Mouse (Mus musculus) liver, embryonic 14.5 days (tissue): ENCODE results near the gene Gm29609. TPM values are rescaled to one million over a fixed set of nuclear protein-coding genes. Genes with fewer than 3 reads are reported as not detected.

Experiments
- ATAC-seq: fragments of 200-750 bp; cut with Nextera tagmentation; 2 replicates; pipeline ENCODE4 v1.8.0; 2017; ENCODE audit warnings: moderate number of reproducible peaks, mild to moderate bottlenecking, moderate library complexity; ENCODE audit not compliant: insufficient read depth
- DNase-seq, 3 experiments: peaks; one replicate each; pipeline ENCODE4 v3.0.0-alpha.2; 2012 to 2013; ENCODE audit warnings: low read depth in 3 of 3, low spot score in 3 of 3
- H3K27ac ChIP-seq: fragments of 300-500 bp; sonication (generic); 2 replicates; pipeline ENCODE4 v1.5.1; 2014; ENCODE audit warnings: moderate library complexity, mild to moderate bottlenecking, control low read depth, inconsistent platforms
- H3K27me3 ChIP-seq: fragments of 300-500 bp; sonication (generic); 2 replicates; pipeline ENCODE4 v1.6.1; 2014; ENCODE audit warnings: mild to moderate bottlenecking, low read length, moderate library complexity; ENCODE audit not compliant: control insufficient read depth, insufficient read depth
- H3K36me3 ChIP-seq: fragments of 300-500 bp; sonication (generic); replicated peaks from 2 replicates; pipeline ENCODE4 v1.6.1; 2014; ENCODE audit warnings: low read depth; ENCODE audit not compliant: control insufficient read depth, insufficient read depth
- H3K4me1 ChIP-seq, 2 experiments: fragments of 200-500 bp in 1 of 2; fragments of 300-500 bp in 1 of 2; sonication (generic) in 1 of 2; replicated peaks; 2 replicates each; pipeline ENCODE4 v1.6.1; 2012 to 2014; ENCODE audit warnings: antibody characterized with exemption in 1 of 2, inconsistent platforms in 1 of 2, low read length in 1 of 2; ENCODE audit not compliant: control insufficient read depth in 2 of 2, insufficient read depth in 2 of 2
- H3K4me2 ChIP-seq: fragments of 300-500 bp; sonication (generic); 2 replicates; pipeline ENCODE4 v1.6.1; 2014; ENCODE audit warnings: low read depth, mild to moderate bottlenecking, control low read depth, moderate library complexity
- H3K4me3 ChIP-seq, 2 experiments: fragments of 200-500 bp in 1 of 2; fragments of 300-500 bp in 1 of 2; sonication (generic) in 1 of 2; 2 replicates each; pipeline ENCODE4 v1.5.1; 2012 to 2014; ENCODE audit warnings: low read depth in 2 of 2, low read length in 2 of 2, mild to moderate bottlenecking in 2 of 2, control low read depth in 1 of 2, inconsistent platforms in 1 of 2, moderate library complexity in 1 of 2; ENCODE audit not compliant: insufficient read depth in 1 of 2
- H3K9ac ChIP-seq: fragments of 300-500 bp; sonication (generic); replicated peaks from 2 replicates; pipeline ENCODE4 v1.6.1; 2014; ENCODE audit warnings: mild to moderate bottlenecking, control low read depth, moderate library complexity
- H3K9me3 ChIP-seq: fragments of 300-500 bp; sonication (generic); 2 replicates; pipeline ENCODE4 v1.6.1; 2016; ENCODE audit warnings: low read length, mixed read lengths; ENCODE audit not compliant: control insufficient read depth
- CTCF ChIP-seq: IDR thresholded peaks from 2 replicates; pipeline ENCODE4 v1.5.1; 2016; ENCODE audit warnings: antibody characterized with exemption, low read depth, control low read depth
- EP300 ChIP-seq: IDR thresholded peaks from 2 replicates; pipeline ENCODE4 v1.6.1; 2016; ENCODE audit warnings: antibody characterized with exemption, low read depth
- WGBS: fragments of 180-500 bp; shearing (Covaris S2); extraction: QIAGEN DNeasy Blood & Tissue Kit; methylation state at CpG from one replicate; pipeline ENCODE4 v1.1.7; 2014; ENCODE audit not compliant: insufficient replicate concordance; 5-methylcytosine and 5-hydroxymethylcytosine counted together
- polyA plus RNA-seq, 2 experiments: library from polyadenylated mRNA; depleted of rRNA in 1 of 2; stranded (reverse) in 1 of 2; unstranded in 1 of 2; fragments of >200 nt; fragmentation: Nextera tagmentation in 1 of 2; extraction: Ambion mirVana in 1 of 2; gene quantifications; 2 replicates each; pipeline versions ENCODE4 v1.2.1 to v1.2.3; 2012 to 2014

Gm29609 gene
- polyA plus RNA-seq, 2 experiments, result 0.77 to 0.90 TPM

DNA sequence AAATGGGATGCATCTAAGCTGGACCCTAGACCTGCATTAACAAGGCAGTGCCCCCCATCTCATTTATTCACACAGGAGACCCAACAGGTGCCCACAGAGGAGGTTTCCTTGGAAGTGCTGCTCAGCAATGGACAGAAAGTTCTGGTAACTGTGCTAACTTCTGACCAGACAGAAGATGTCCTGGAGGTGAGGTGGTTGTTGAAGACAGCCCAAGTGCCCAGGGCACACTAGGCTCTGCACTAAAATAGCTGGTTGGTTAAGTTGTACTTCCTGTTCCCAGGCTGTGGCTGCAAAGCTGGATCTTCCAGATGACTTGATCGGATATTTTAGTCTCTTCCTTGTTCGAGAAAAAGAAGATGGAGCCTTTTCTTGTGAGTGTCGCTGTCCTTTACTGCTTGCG, 16.0 kb upstream of the Gm29609 start:
- Histone ChIP-seq H3K27me3 (no peaks in the 10 kb centered on the region), H3K9ac (no peak overlapping the region), H3K4me1 (peaks cover 5 to 11% of the 10 kb centered on the region in 2 experiments), H3K9me3 (no peaks in the 10 kb centered on the region; the same call in 1 of the 2 replicates), H3K36me3 (peaks cover 57% of the 10 kb centered on the region), H3K4me2 (no peak overlapping the region), H3K27ac (no peak overlapping the region), H3K4me3 (no peak overlapping the region)
- ATAC-seq (no peak), DNase-seq (no peak)
- 79% methylated on average over 4 of the region's 4 CpGs for WGBS
- TF ChIP-seq EP300 (no peak), CTCF (no peak)

- Histone ChIP-seq H3K27me3 (no peaks in the 10 kb centered on the region), H3K9me3 (no peaks in the 10 kb centered on the region), H3K36me3 (peaks cover 58% of the 10 kb centered on the region), H3K9ac (peak overlapping the region; percentile 90), H3K4me3 (peak overlapping the region in 1 of 2 experiments; percentile 79; a peak in 2 of 4 replicates), H3K4me2 (peak overlapping the region; percentile 81), H3K4me1 (peaks cover 5 to 11% of the 10 kb centered on the region in 2 experiments), H3K27ac (no peak overlapping the region)
- DNase-seq (no peak), ATAC-seq (no peak)
- TF ChIP-seq EP300, result no peak
- TF ChIP-seq CTCF, result no peak
- 86% methylated on average over 16 of the region's 16 CpGs for whole genome bisulfite sequencing
These were observed 15.1 kb upstream of the Gm29609 start for GRCm38 (mm10) chr5:31194486-31195485.

DNA sequence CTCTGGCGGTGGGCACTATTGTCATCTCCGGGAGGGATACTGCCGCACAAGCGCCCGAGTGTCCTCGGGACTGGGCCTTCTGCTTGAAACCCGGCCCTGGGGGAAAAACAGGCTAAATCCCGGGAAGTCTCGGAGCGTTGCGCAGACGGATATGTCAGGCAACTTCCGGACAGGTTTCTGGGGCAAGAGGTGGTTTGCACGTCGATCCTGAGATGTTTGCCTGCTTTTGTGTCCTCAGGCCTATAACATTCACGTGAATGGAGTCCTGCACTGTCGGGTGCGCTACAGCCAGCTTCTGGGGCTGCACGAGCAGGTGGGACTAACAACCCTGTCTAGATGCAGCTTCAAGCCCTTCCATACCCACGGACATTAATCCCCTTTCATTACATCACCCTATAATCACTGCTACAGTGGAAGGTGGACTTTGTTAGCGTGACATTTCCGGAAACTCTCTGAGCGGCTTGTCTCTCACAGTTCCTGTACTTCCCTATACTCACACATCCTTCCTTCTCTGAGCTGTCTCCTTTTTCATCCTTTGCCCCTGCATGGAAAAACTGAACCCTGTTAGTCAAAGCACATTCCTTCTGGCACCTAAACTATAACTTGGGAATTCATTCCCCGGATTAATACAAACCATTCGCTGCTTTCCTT, 14.0 kb upstream of the Gm29609 start:
- Histone ChIP-seq H3K27me3 (no peaks in the 10 kb centered on the region), H3K4me3 (peak overlapping the region; percentile 79 to 83), H3K27ac (peak overlapping the region; percentile 75), H3K9me3 (no peaks in the 10 kb centered on the region), H3K36me3 (peaks cover 53% of the 10 kb centered on the region), H3K4me1 (peaks cover 5 to 11% of the 10 kb centered on the region in 2 experiments), H3K4me2 (peak overlapping the region; percentile 81), H3K9ac (peak overlapping the region; percentile 90)
- no peak for DNase-seq
- TF ChIP-seq CTCF, result no peak
- no peak for TF ChIP-seq EP300
- ATAC-seq, result peak; percentile 1
- WGBS, result 7% methylated on average over 25 of the region's 25 CpGs

DNA sequence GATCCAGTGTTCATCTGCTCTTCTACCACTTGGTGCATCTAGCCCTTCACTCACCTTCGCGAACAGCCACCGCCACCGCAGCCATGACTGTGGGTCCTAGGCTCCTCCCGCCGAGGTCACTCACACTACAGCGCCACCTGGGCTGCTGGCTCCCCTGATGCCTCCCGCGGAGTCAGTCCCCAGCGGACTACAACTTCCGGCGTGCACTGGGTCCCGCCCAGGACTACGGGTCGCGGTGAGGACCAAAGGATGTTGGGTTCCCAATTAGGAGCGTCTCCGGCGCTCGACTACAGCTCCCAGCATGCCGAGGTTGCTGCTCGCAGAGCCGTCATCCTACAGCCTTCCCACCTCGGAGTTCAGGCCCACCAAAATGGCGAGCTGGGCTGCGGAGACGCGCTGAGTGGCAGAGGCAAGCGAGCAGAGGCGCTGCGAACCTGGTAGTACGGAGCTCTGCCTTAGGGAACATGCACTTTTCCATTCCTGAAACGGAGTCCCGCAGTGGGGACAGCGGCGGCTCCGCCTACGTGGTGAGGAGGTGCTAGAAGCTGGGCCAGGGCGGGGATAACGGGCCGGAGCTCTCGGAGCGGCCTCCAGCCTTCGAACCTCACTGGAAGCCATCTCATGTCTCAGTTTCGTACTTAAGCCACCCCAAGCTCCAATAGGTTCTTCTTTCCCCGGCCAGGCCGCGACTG, 13.4 kb upstream of the Gm29609 start, which contains the start of the genes Snx17 and Eif2b4:
TSS of gene Snx17 (plus strand) at position 289 of the 692 bp plus-strand sequence.
TSS of gene Eif2b4 (minus strand) at position 492 of the 692 bp plus-strand sequence.
- Histone ChIP-seq H3K36me3 (peaks cover 52% of the 10 kb centered on the region), H3K4me3 (peak within 1 kb of the TSS; percentile 79 to 83), H3K4me1 (peaks cover 5 to 11% of the 10 kb centered on the region in 2 experiments), H3K9ac (peak within 1 kb of the TSS; percentile 94), H3K27me3 (no peaks in the 10 kb centered on the region), H3K4me2 (peak within 1 kb of the TSS; percentile 93), H3K9me3 (no peaks in the 10 kb centered on the region), H3K27ac (peak within 1 kb of the TSS; percentile 83)
- DNase-seq (peak; percentile 98), ATAC-seq (peak; percentile 95)
- peak; percentile 92 for TF ChIP-seq CTCF
- TF ChIP-seq EP300, result peak; percentile 34; the same call in 1 of the 2 replicates
- under 1% methylated on average over 48 of the region's 48 CpGs for WGBS
